Mouse (Mus musculus) testis, adult 2 months (tissue): ENCODE measurements at regions not wholly inside any gene's neighbourhood (a gene's known extent, or its start where the extent isn't known, plus 50 kb on each side); places are given as distances from the start of the nearest gene placed in this dataset.

Experiments used
- H3K27ac ChIP-seq: fragments of 200-500 bp; 2 replicates; pipeline ENCODE4 v1.5.1; 2012; ENCODE audit warnings: low read depth, low read length; ENCODE audit not compliant: control insufficient read depth, insufficient read depth
- H3K27me3 ChIP-seq: fragments of 200-500 bp; 2 replicates; pipeline ENCODE4 v1.6.1; 2012; ENCODE audit warnings: mild to moderate bottlenecking, low read length, moderate library complexity; ENCODE audit not compliant: control insufficient read depth, insufficient read depth
- H3K36me3 ChIP-seq: fragments of 200-500 bp; 2 replicates; pipeline ENCODE4 v1.6.1; 2012; ENCODE audit warnings: mild to moderate bottlenecking, low read length; ENCODE audit not compliant: control insufficient read depth, insufficient read depth
- H3K4me1 ChIP-seq: fragments of 200-500 bp; 2 replicates; pipeline ENCODE4 v1.6.1; 2012; ENCODE audit warnings: low read length; ENCODE audit not compliant: control insufficient read depth, insufficient read depth
- H3K4me3 ChIP-seq: fragments of 200-500 bp; 2 replicates; pipeline ENCODE4 v1.5.1; 2012; ENCODE audit warnings: low read depth, mild to moderate bottlenecking, low read length, moderate library complexity, mixed read lengths; ENCODE audit not compliant: control insufficient read depth
- CTCF ChIP-seq: fragments of 200-500 bp; IDR thresholded peaks from 2 replicates; pipeline ENCODE4 v1.5.1; 2012; ENCODE audit warnings: low read depth, mild to moderate bottlenecking, inconsistent platforms, low read length, moderate library complexity; ENCODE audit not compliant: control insufficient read depth, insufficient read depth, insufficient replicate concordance
- POLR2A ChIP-seq: fragments of 200-500 bp; IDR thresholded peaks from 2 replicates; pipeline ENCODE4 v1.6.1; 2012; ENCODE audit warnings: low read depth, mild to moderate bottlenecking, inconsistent platforms, low read length, moderate library complexity; ENCODE audit not compliant: control insufficient read depth

- Histone ChIP-seq H3K4me1 (no peaks in the 10 kb centered on the region), H3K27ac (no peak overlapping the region), H3K36me3 (no peaks in the 10 kb centered on the region), H3K4me3 (no peak overlapping the region), H3K27me3 (no peaks in the 10 kb centered on the region)
- TF ChIP-seq POLR2A (no peak), CTCF (no peak)
These were observed 105.6 kb upstream of the Tbx20 start for GRCm38 (mm10) chr9:24879662-24880061.

- no peak for TF ChIP-seq POLR2A
- no peak for TF ChIP-seq CTCF
- Histone ChIP-seq H3K4me1 (no peaks in the 10 kb centered on the region), H3K36me3 (no peaks in the 10 kb centered on the region)
These were observed 109.9 kb upstream of the Tbx20 start for GRCm38 (mm10) chr9:24884011-24884410.

GRCm38 (mm10) chr9:24888282-24888681 is 114.2 kb upstream of the Tbx20 start:
- H3K4me3 ChIP-seq: no peak overlapping the region
- TF ChIP-seq POLR2A: no peak
- TF ChIP-seq CTCF: no peak
- no peaks in the 10 kb centered on the region for H3K4me1 ChIP-seq
- H3K27me3 ChIP-seq: no peaks in the 10 kb centered on the region
- no peak overlapping the region for H3K27ac ChIP-seq
- no peaks in the 10 kb centered on the region for H3K36me3 ChIP-seq

More at GRCm38 (mm10) chr9:24884011-24884410, 109.9 kb upstream of the Tbx20 start:
- no peaks in the 10 kb centered on the region for H3K27me3 ChIP-seq
- no peak overlapping the region for H3K4me3 ChIP-seq
- no peak overlapping the region for H3K27ac ChIP-seq

- Histone ChIP-seq H3K27ac (no peak overlapping the region), H3K36me3 (no peaks in the 10 kb centered on the region), H3K4me3 (no peak overlapping the region), H3K27me3 (no peaks in the 10 kb centered on the region), H3K4me1 (no peaks in the 10 kb centered on the region)
- TF ChIP-seq CTCF (no peak), POLR2A (no peak)
These were observed 122.6 kb upstream of the Tbx20 start for GRCm38 (mm10) chr9:24896498-24897261.

GRCm38 (mm10) chr9:24899206-24899928 is 125.3 kb upstream of the Tbx20 start:
- no peaks in the 10 kb centered on the region for H3K4me1 ChIP-seq
- H3K36me3 ChIP-seq: no peaks in the 10 kb centered on the region
- H3K27me3 ChIP-seq: no peaks in the 10 kb centered on the region
- TF ChIP-seq POLR2A: no peak
- no peak for TF ChIP-seq CTCF
- H3K27ac ChIP-seq: no peak overlapping the region
- H3K4me3 ChIP-seq: no peak overlapping the region

- Histone ChIP-seq H3K36me3 (no peaks in the 10 kb centered on the region), H3K27me3 (no peaks in the 10 kb centered on the region), H3K27ac (no peak overlapping the region), H3K4me1 (no peaks in the 10 kb centered on the region), H3K4me3 (no peak overlapping the region)
- TF ChIP-seq POLR2A (no peak), CTCF (no peak)
These were observed 129.6 kb upstream of the Tbx20 start for GRCm38 (mm10) chr9:24903706-24904105.
